Mouse (Mus musculus) lung, postnatal 0 days (tissue): ENCODE data around the gene Cenpw. TPM values are rescaled to one million over a fixed set of nuclear protein-coding genes. Genes with fewer than 3 reads are reported as not detected.

Source experiments
- ATAC-seq: fragments of 200-750 bp; cut with Nextera tagmentation; 2 replicates; pipeline ENCODE4 v1.8.0; 2017; ENCODE audit warnings: moderate library complexity
- DNase-seq: peaks from one replicate; pipeline ENCODE4 v3.0.0-alpha.2; 2016; ENCODE audit warnings: low spot score
- H3K27ac ChIP-seq: fragments of 300-500 bp; sonication (generic); 2 replicates; pipeline ENCODE4 v1.5.1; 2014; ENCODE audit warnings: antibody characterized with exemption, mild to moderate bottlenecking, low read length, mixed read lengths
- H3K27me3 ChIP-seq: fragments of 300-500 bp; sonication (generic); replicated peaks from 2 replicates; pipeline ENCODE4 v1.6.1; 2014; ENCODE audit warnings: low read length, mixed read lengths; ENCODE audit not compliant: insufficient read depth
- H3K36me3 ChIP-seq: fragments of 300-500 bp; sonication (generic); 2 replicates; pipeline ENCODE4 v1.6.1; 2014; ENCODE audit warnings: low read length, mixed read lengths; ENCODE audit not compliant: insufficient read depth
- H3K4me1 ChIP-seq: fragments of 300-500 bp; sonication (generic); 2 replicates; pipeline ENCODE4 v1.6.1; 2014; ENCODE audit warnings: antibody characterized with exemption, low read depth, low read length, mixed read lengths; ENCODE audit not compliant: insufficient read depth
- H3K4me2 ChIP-seq: fragments of 300-500 bp; sonication (generic); replicated peaks from 2 replicates; pipeline ENCODE4 v1.6.1; 2014; ENCODE audit warnings: low read depth, mild to moderate bottlenecking, low read length, moderate library complexity, mixed read lengths
- H3K4me3 ChIP-seq: fragments of 300-500 bp; sonication (generic); 2 replicates; pipeline ENCODE4 v1.5.1; 2014; ENCODE audit warnings: low read depth, low read length
- H3K9ac ChIP-seq: fragments of 300-500 bp; sonication (generic); replicated peaks from 2 replicates; pipeline ENCODE4 v1.6.1; 2014; ENCODE audit warnings: low read depth, mild to moderate bottlenecking
- H3K9me3 ChIP-seq: fragments of 300-500 bp; sonication (generic); 2 replicates; pipeline ENCODE4 v1.6.1; 2016; ENCODE audit warnings: low read length, mixed read lengths
- CTCF ChIP-seq: IDR thresholded peaks from 2 replicates; pipeline ENCODE4 v1.5.1; 2016; ENCODE audit warnings: antibody characterized with exemption, mild to moderate bottlenecking
- EP300 ChIP-seq: IDR thresholded peaks from 2 replicates; pipeline ENCODE4 v1.6.1; 2016; ENCODE audit warnings: antibody characterized with exemption, mild to moderate bottlenecking, control low read depth
- WGBS: fragments of 180-500 bp; shearing (Covaris S2); extraction: QIAGEN DNeasy Blood & Tissue Kit; methylation state at CpG from one replicate; pipeline ENCODE4 v1.1.7; 2014; 5-methylcytosine and 5-hydroxymethylcytosine counted together
- polyA plus RNA-seq: library from polyadenylated mRNA; unstranded; fragments of >200 nt; fragmentation: Nextera tagmentation; extraction: Ambion mirVana; gene quantifications from 2 replicates; pipeline ENCODE4 v1.2.1, GENCODE M21; 2015

Cenpw gene
- 6.0 and 7.1 TPM in 2 replicates for polyA plus RNA-seq

DNA sequence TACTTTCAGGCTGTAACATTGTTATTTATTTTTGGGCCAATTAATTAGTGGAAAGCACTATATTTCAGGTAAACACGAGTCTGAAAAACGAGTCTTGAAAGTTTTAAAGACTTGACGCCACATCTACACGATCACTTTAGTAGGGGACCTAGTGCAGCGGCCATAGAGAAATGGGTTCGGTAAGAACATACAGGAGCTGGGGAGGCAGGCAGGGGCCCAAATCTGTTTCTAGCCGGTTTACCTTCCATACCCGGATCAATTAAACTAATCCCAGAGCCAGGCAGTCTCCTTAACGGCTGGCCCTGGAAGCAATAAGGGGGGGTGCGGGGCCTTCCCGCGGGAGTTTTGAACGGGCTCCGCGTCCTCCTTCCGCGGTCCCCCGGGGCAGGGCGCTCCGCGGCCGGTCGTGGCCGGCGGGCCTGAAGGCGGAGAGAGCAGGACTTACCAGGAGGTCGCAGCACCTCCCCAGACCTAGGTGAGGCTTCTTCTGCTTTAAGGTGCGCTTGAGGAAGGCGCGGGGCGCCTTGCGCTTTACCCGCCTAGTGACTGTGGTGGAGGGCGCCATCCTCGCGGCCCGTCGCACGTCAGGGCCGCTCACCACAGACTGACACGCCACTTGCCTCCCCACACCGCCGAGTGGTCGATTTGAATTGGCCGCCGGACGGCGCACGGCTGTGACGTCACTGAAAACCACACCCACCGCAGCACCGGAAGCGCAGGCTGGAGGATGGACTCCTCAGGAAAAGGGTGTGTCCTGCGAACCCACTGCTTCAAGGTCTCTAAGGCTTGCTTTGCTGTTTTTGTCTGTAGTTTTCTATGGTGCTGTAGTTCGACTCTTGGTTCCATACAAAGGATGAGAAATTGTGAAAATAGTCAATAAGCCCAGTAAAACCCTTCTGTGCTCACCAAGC lies at the start of gene Cenpw:
Cenpw (minus strand) TSS at position 645 of the 911 bp plus-strand sequence.
- Histone ChIP-seq H3K4me1 (no peaks in the 10 kb centered on the region), H3K9me3 (no peaks in the 10 kb centered on the region), H3K9ac (peak within 1 kb of the TSS; percentile 63), H3K36me3 (no peaks in the 10 kb centered on the region), H3K4me3 (peak within 1 kb of the TSS; percentile 77), H3K27ac (no peak within 1 kb of the TSS), H3K4me2 (peak within 1 kb of the TSS; percentile 93), H3K27me3 (no peaks in the 10 kb centered on the region)
- TF ChIP-seq EP300 (no peak), CTCF (peak; percentile 11; the same call in 1 of the 2 replicates)
- 3% methylated on average over 48 of the region's 55 CpGs for WGBS
- ATAC-seq: peak; percentile 100
- DNase-seq: peak; percentile 92

DNA sequence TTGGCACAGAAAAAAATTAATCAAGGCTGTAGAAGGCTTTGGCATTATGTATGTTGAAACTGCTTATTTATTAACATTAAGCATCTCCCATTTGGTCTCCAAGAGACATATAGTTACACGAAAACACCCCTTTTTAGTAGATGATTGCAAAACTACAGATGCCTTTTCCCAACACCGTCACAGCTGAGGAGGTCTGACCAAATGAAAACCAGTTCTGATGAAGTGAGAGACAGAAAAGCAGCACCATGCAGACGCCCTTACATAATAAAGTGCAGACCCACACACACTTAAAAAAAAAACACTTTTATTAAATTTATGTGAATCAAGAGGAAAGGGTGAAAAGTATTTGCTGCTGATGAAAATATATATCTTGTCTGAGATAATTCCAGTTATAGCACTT lies 49.3 kb upstream of the Cenpw start:
- ATAC-seq (no peak), DNase-seq (no peak)
- TF ChIP-seq EP300 (no peak), CTCF (no peak)
- no peak overlapping the region for H3K4me2 ChIP-seq
- H3K27me3 ChIP-seq: no peaks in the 10 kb centered on the region
- H3K4me3 ChIP-seq: no peak overlapping the region
- H3K27ac ChIP-seq: no peak overlapping the region
- WGBS: 46% methylated on average over 3 of the region's 3 CpGs
- H3K9me3 ChIP-seq: no peaks in the 10 kb centered on the region
- no peaks in the 10 kb centered on the region for H3K4me1 ChIP-seq
- H3K36me3 ChIP-seq: no peaks in the 10 kb centered on the region
- no peak overlapping the region for H3K9ac ChIP-seq

DNA sequence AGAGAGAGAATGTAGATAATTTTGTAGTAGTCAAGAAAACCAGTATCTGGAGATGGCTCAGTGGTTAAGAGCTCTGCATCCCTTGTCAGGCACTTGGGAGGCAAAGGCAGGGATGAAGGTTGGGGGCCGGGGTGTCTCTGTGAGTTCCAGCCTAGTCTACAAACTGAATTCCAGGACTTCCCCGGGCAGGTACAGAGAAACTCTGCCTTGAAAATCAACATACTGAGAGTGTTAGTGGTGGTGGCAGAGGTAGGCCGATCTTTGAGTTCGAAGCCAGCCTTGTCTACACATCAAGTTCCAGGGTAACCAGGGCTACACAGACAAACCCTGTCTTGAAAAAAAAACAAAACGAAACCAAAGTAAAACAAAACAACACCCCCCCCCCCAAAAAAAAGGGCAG lies 859 bp downstream of the Cenpw start:
- Histone ChIP-seq H3K4me1 (no peaks in the 10 kb centered on the region), H3K9ac (no peak overlapping the region), H3K36me3 (no peaks in the 10 kb centered on the region), H3K9me3 (no peaks in the 10 kb centered on the region), H3K27me3 (no peaks in the 10 kb centered on the region), H3K4me3 (peak overlapping the region; percentile 77), H3K27ac (no peak overlapping the region), H3K4me2 (peak overlapping the region; percentile 93)
- no peak for DNase-seq
- WGBS: 47% methylated on average over 5 of the region's 5 CpGs
- ATAC-seq: no peak
- TF ChIP-seq EP300 (no peak), CTCF (no peak)

DNA sequence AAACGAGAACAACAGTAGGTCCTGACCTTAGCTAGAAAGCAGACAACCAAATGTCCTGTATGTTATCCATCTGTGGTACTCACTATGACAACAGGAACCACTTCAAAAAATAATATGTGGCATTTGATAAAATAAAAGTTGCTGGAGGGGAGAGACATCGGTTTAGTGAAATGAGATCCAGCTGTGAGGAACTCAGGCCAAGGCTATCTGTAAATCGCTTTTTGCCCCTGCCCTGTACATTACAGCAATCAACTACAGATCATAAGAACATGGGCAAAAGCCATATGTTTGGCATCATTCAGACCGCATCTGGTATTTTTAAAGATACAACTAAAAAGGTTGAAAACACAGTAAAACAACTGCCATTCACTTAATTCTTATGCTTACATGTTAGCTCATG lies 32.7 kb downstream of the Cenpw start:
- no peak for ATAC-seq
- 66% methylated on average over 4 of the region's 4 CpGs for WGBS

More for the DNA sequence above, 32.7 kb downstream of the Cenpw start:
- Histone ChIP-seq H3K27me3 (no peaks in the 10 kb centered on the region), H3K4me3 (no peak overlapping the region), H3K9me3 (no peaks in the 10 kb centered on the region), H3K27ac (no peak overlapping the region), H3K4me1 (no peaks in the 10 kb centered on the region), H3K9ac (no peak overlapping the region), H3K36me3 (no peaks in the 10 kb centered on the region), H3K4me2 (no peak overlapping the region)
- DNase-seq: no peak
- TF ChIP-seq EP300: no peak
- no peak for TF ChIP-seq CTCF
